Mouse (Mus musculus): ENCODE data around the gene Nae1. TPM values are rescaled to one million over a fixed set of nuclear protein-coding genes. Genes with fewer than 3 reads are reported as not detected.
A peak's percentile ranks its signal among the peaks of the same experiment; 100 is the strongest.

The Nae1 gene
- total RNA-seq, 2 experiments from 2014 or later: 20.4 to 24.5 TPM

DNA sequence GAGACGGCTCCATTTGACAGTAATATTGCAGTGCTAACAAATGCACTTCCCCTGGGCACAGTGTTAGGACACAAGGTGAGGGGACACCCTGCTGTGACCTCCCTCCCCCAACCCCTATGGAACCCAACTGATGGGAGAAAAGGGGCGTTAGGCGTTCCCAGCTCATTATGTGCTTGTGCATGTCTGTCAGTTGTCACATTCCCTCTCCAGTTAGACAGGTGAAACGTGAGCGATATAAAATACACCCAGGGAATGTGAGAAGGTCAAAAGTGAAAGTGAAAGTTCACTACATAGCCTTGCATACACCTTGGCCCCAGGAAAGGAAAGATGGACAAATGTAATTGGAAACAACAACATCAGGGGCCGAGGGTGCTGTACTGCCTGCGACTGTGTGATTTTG is 941 bp upstream of the Nae1 start:
- no peak for DNase-seq
- intact Hi-C loops (cut with DNase I; ENCODE audit: low total_unique reads): no loop called here

DNA sequence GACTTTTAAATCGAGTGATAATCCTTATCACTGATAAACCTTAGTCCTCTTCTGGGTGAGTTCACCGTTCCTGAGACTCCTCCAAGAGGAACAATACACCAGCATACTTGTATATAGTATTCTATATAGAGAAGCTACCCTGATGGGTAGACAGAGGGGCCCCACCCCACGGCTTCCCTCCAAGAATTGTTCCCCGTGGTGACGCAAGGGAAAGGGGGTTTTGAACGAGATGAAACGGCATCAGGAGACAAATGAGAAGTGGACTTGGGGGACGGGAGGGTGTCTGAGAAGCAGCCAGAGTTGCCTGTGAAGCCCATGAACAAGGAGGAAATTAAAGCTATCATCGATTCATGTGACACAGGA is 323 bp upstream of the Nae1 start:
- DNase-seq: no peak
- intact Hi-C loops (cut with DNase I; ENCODE audit: low total_unique reads): loop anchor here (5.0 kb wide), 1 partner anchor 33 kb away; no protein-coding TSS in a partner anchor

DNA sequence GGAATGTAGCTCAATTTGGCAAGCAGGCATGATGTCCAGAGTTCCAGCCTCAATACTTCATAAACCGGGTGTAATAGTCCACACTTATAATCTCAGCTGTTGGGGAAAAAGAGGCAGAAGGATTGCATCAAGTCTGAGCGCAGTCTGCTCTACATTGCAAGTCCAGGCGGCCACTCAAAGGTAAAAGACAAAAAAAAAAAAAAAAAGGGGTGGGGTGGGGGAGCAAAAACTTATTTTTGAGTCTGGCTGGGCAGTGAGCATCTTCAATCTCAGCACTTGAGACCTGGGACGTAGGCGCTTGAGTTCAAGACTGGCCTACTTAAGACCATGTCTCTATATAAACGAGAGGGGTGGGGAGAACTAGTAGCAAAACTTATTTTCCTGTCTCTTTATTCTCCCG is 886 bp downstream of the Nae1 start:
- intact Hi-C loops (cut with DNase I; ENCODE audit: low total_unique reads): loop anchor here (5.0 kb wide), 1 partner anchor 34 kb away; no protein-coding TSS in a partner anchor

DNA sequence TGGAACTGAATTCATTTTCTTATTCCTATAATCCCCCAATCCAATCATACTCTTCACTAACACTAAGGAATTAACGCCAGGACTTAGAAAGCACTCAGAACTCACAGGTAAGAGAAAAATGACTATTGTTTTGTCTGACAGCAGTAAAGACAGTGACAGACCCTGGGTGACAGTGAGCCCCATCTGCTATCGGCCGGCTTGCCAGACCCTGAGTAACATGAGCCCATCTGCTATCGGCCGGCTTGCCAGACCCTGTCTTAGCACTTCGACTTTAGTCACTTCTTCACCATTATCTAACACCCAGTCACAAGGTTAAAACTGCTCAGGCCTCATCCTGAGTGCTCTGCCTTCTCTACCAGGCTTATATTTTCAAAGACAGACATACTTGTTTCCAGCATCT is 4.8 kb downstream of the Nae1 start:
- DNase-seq: no peak
- intact Hi-C loops (cut with DNase I; ENCODE audit: low total_unique reads): loop anchor here (5.0 kb wide), 1 partner anchor 38 kb away; no protein-coding TSS in a partner anchor

More for the DNA sequence above, 886 bp downstream of the Nae1 start:
- no peak for DNase-seq

DNA sequence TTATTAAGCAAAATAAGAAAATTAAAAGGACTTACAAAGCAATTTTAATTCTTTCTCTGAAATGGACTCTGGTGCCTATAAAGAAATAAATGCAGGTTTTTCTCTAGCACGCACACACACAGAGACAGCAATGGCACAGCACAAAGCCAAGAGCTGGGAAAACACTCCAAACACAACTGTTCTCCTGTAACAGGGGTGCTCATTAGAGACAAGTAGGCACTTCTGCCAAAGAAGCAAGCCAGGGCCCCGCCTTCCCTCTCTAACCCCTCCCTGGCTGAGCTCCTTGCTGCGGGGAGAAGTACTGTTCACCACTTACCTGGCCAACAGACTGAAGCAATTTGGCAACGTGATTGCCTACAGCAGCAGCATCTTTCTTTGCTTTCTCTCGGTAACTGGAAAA is 16.6 kb downstream of the Nae1 start:
- DNase-seq: no peak
- intact Hi-C loops (cut with DNase I; ENCODE audit: low total_unique reads): no loop called here

DNA sequence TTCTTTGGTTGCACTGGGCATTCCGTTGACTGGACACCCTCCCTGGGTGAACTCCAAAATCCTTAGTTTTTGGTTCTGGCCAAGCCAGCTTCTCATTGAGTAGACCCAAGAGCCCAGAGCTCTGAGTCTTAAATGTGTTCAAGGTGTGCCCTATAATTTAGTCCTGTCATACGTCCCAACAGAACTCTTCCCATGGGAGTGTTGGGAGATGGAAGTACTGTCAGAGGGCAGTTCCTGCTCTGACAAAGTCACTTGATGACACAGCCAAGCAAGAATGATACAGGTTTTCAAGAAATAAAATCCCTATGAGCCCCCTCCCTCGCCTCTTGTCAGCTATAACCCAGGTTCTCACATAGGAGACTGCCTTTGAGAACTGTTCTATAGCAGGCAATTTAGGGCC is 24.3 kb downstream of the Nae1 start:
- intact Hi-C loops (cut with DNase I; ENCODE audit: low total_unique reads): no loop called here
- DNase-seq: no peak

DNA sequence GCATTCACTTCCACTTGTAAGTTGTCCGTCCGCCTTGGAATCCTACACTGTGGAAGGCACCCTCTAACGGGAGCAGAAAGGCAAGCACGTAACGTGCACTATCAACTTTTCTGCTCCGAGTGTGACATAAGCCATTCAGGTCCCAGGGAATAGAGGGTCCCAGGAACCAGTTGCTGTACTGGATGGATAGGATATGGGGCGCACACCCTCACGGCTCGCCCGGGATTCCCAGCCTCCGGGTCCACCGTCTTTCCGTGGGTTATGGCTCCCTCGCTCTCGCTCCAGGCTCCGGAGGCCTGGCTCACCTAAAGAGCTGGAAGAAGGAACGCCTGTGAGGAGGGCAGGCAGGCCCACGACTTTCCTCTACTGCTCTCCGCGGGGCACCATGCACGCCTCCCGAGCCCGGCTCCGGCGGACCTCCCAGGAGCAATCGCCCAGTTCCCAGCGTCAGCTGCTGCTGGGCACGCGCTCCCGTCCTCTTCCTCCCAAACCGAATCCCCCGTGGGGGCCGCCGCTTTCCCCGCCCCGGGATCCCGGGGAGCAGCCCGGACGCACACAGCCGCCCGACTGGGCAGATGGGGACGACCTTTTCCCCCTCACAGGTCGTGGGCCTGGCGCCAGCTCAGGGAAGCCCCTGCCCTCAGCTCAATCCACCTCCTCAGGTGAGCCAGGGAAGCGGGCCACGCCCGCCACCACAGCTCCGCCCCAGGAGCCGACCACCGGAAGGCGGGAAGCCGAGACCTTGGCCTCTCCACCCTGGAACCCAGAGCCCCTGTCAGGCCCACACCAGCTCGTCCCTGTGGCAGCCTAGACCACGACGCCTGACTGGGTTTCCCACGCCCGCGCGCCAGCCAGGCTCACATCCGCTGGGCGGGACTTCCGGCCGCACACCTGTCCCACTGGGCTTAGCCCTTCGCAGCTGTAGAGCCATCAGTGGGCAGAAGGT is 25.1 kb downstream of the Nae1 start, which contains the start of gene Terb1:
Gene Terb1 (minus strand): TSS at position 850 of the 946 bp plus-strand sequence.
- peak; percentile 29 for DNase-seq
- intact Hi-C loops (cut with DNase I; ENCODE audit: low total_unique reads): no loop called here

DNA sequence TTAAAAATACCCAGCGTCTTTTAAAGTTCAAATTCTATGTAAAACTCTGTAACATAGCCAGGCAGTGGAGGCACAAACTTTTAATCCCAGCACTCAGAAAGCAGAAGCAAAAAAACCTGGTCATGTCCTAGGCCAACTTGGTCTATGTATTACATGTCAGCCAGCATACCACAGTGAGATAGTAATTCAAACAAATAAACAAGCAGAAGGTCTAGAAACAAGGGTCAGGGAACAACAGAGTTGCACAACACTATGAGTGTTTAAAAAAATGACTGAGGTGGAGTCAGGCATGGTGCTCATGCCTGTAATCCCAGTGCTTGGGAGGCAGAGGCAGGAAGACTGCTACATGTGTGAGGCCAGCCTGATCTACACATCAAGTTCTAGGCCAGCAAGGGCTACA is 55.3 kb downstream of the Nae1 start:
- no peak for DNase-seq
- intact Hi-C loops (cut with DNase I; ENCODE audit: low total_unique reads): no loop called here

DNA sequence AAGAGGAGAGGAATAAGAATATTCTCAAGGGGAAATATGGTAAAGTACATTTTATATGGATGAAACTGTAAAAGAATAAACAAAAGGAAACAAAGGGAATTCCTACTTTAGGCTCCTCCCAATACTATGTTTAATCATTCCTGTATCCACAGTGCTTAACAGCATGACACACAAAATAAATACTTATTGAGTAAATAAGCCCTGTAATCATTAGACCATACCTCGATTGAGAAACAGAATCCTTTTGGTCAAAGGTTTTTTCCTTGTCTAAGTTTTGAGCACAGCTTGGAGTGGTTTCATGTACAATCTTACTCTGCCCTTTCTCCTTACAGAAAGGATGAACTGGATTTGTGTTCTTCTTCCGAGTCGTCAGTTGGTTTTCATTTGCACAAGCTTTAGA is 62.0 kb downstream of the Nae1 start:
- intact Hi-C loops (cut with DNase I; ENCODE audit: low total_unique reads): no loop called here
- no peak for DNase-seq

DNA sequence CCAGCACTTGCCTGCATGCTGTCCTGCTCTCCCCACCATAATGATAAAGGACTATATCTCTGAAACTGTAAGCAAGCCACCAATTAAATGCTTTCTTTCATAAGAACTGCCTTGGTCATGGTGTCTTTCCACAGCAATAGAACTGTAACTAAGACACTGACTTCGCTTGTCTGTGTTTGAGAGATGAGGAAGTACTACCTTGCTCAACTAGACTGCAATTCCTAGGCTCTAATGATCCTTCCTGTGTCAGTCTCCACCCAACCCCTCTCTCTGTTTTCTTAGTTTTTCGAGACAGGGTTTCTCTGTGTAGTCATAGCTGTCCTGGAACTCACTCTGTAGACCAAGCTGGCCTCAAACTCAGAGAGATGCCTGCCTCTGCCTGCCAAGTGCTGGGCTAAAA is 67.0 kb downstream of the Nae1 start:
- intact Hi-C loops (cut with DNase I; ENCODE audit: low total_unique reads): no loop called here
- no peak for DNase-seq

Other genes starting within 250 kb of the Nae1 start
- not detected for gene Cmtm2a, start 241.5 kb downstream of the Nae1 start, total RNA-seq (2021)
- not detected for gene Gm45711, start 224.6 kb downstream of the Nae1 start, total RNA-seq (2021)
- gene Cmtm1, start 224.5 kb downstream of the Nae1 start, total RNA-seq (2021): not detected
- not detected for gene Gm11020, start 213.1 kb downstream of the Nae1 start, total RNA-seq (2021)
- not detected for gene Cmtm2b, start 212.4 kb downstream of the Nae1 start, total RNA-seq (2021)
- gene Cmtm3, start 195.2 kb downstream of the Nae1 start, total RNA-seq (2021): 10 to 100 TPM; 15.2 to 21.7 TPM
- gene Cmtm4, start 138.8 kb downstream of the Nae1 start, total RNA-seq (2021): 1 to 10 TPM; 4.7 to 4.8 TPM
- 100 to 1,000 TPM in 1 of 2 experiments, 10 to 100 TPM in 1; 99.3 to 104 TPM for gene Dync1li2, start 91.6 kb downstream of the Nae1 start, total RNA-seq (2021)
- gene Terb1, start 24.7 kb downstream of the Nae1 start, total RNA-seq (2021): under 1 TPM in 1 of 2 experiments, not detected in 1; 0.06 TPM
- gene Car7, start 52 bp upstream of the Nae1 start, total RNA-seq (2021): 1 to 10 TPM; 1.0 to 1.1 TPM
- 1 to 10 TPM; 3.9 to 4.7 TPM for gene Pdp2, start 56.8 kb upstream of the Nae1 start, total RNA-seq (2021)
- not detected for gene Cdh16, start 89.8 kb upstream of the Nae1 start, total RNA-seq (2021)
- 10 to 100 TPM in 1 of 2 experiments, 1 to 10 TPM in 1; 3.7 to 15.5 TPM for gene Rrad, start 96.7 kb upstream of the Nae1 start, total RNA-seq (2021)
- gene Ciao2b, start 107.3 kb upstream of the Nae1 start, total RNA-seq (2021): 10 to 100 TPM; 27.1 to 32.0 TPM
- not detected for gene Ces2a, start 199.4 kb upstream of the Nae1 start, total RNA-seq (2021)

All from gastrocnemius, postnatal 14 days (tissue).